Mouse (Mus musculus) left cerebral cortex, postnatal 36 days (tissue): ENCODE results near the gene Itih4. TPM values are rescaled to one million over a fixed set of nuclear protein-coding genes. Genes with fewer than 3 reads are reported as not detected.

Experiments used
- DNase-seq, 2 experiments: peaks; one replicate each; pipeline ENCODE4 v3.0.0; 2021 to 2022; ENCODE audit warnings: low spot score in 2 of 2, mixed read lengths in 1 of 2
- intact Hi-C: fragments of 180-260 bp; cut with DNase I; formaldehyde crosslinking; loops from one replicate; pipeline ENCODE4 v1.15.1; 2025
- total RNA-seq, 2 experiments: library from RNA; stranded (reverse); gene quantifications; 2 replicates each; pipeline ENCODE4 v1.2.3; 2021

Itih4 gene
- total RNA-seq, 2 experiments from 2014 or later = not detected

GRCm38 (mm10) chr14:30923375-30924105, 37.3 kb downstream of the Itih4 start, which contains the start of gene Itih3:
Gene Itih3 (minus strand): TSS chr14:30923760.
- peak; percentile 16 to 18 for DNase-seq
- intact Hi-C loops = no loop called here

GRCm38 (mm10) chr14:30925492-30925891, 39.2 kb downstream of the Itih4 start:
- no peak for DNase-seq
- intact Hi-C loops = no loop called here

GRCm38 (mm10) chr14:30930386-30930785, 44.1 kb downstream of the Itih4 start:
- intact Hi-C loops = no loop called here
- DNase-seq = no peak

- intact Hi-C loops = no loop called here
- no peak for DNase-seq
These were observed 47.1 kb downstream of the Itih4 start for GRCm38 (mm10) chr14:30933351-30933750.

- intact Hi-C loops = loop anchor here (2.0 kb wide), 1 partner anchor 61 kb away; no protein-coding TSS in a partner anchor
- no peak for DNase-seq
These were observed 56.0 kb downstream of the Itih4 start for GRCm38 (mm10) chr14:30942254-30942653.

GRCm38 (mm10) chr14:30943038-30943437, 56.8 kb downstream of the Itih4 start, which contains the start of gene Itih1:
Gene Itih1 (minus strand): TSS chr14:30943289.
- no peak for DNase-seq
- intact Hi-C loops = loop anchor here (2.0 kb wide), 1 partner anchor 62 kb away; no protein-coding TSS in a partner anchor

- peak; percentile 29 to 43 for DNase-seq
- intact Hi-C loops = loop anchor here (2.0 kb wide), 1 partner anchor 63 kb away; no protein-coding TSS in a partner anchor
These were observed 57.8 kb downstream of the Itih4 start for GRCm38 (mm10) chr14:30943860-30944674.

GRCm38 (mm10) chr14:30944745-30945144, 58.5 kb downstream of the Itih4 start:
- intact Hi-C loops = no loop called here
- no peak for DNase-seq

- intact Hi-C loops = loop anchor here (2.0 kb wide), 2 partner anchors 51 to 83 kb away; partner anchors contain the start of genes Glt8d1 and Spcs1
- no peak for DNase-seq
These were observed 63.7 kb downstream of the Itih4 start for GRCm38 (mm10) chr14:30949986-30950385.

- intact Hi-C loops = loop anchor here (2.0 kb wide), 2 partner anchors 50 to 84 kb away; partner anchors contain the start of genes Glt8d1 and Spcs1
- DNase-seq = peak; percentile 97 to 98
These were observed 65.0 kb downstream of the Itih4 start, which contains the start of gene Nek4 for GRCm38 (mm10) chr14:30951154-30951825. Gene Nek4 (plus strand): TSS chr14:30951377.

Other genes with a start within 250 kb of the Itih4 start
- 10 to 100 TPM; 12.6 to 12.9 TPM for gene Rft1, start 232.1 kb upstream of the Itih4 start, total RNA-seq
- gene Sfmbt1, start 171.6 kb upstream of the Itih4 start, total RNA-seq = 10 to 100 TPM; 33.3 to 35.2 TPM
- 10 to 100 TPM; 23.4 to 24.2 TPM for gene Tmem110, start 60.9 kb upstream of the Itih4 start, total RNA-seq
- 1 to 10 TPM; 3.0 to 4.5 TPM for gene Mustn1, start 7.3 kb upstream of the Itih4 start, total RNA-seq
- 10 to 100 TPM; 19.5 to 24.1 TPM for gene Itih3, start 37.3 kb downstream of the Itih4 start, total RNA-seq
- not detected for gene Itih1, start 56.8 kb downstream of the Itih4 start, total RNA-seq
- gene Nek4, start 64.9 kb downstream of the Itih4 start, total RNA-seq = 10 to 100 TPM; 17.0 to 19.8 TPM
- gene Glt8d1, start 114.9 kb downstream of the Itih4 start, total RNA-seq = 10 to 100 TPM; 27.9 to 43.2 TPM
- 100 to 1,000 TPM; 151 to 164 TPM for gene Spcs1, start 115.2 kb downstream of the Itih4 start, total RNA-seq
- gene Pbrm1, start 132.7 kb downstream of the Itih4 start, total RNA-seq = 10 to 100 TPM; 50.1 to 57.6 TPM
- gene Gnl3, start 132.7 kb downstream of the Itih4 start, total RNA-seq = 10 to 100 TPM; 41.8 to 53.9 TPM
- gene Smim4, start 242.5 kb downstream of the Itih4 start, total RNA-seq = 10 to 100 TPM; 24.6 to 32.9 TPM
- 1 to 10 TPM; 2.8 to 4.6 TPM for gene Nt5dc2, start 244.6 kb downstream of the Itih4 start, total RNA-seq